Comparison of ENCODE assay signal across 22 mouse cellular contexts in the genomic region with DNA sequence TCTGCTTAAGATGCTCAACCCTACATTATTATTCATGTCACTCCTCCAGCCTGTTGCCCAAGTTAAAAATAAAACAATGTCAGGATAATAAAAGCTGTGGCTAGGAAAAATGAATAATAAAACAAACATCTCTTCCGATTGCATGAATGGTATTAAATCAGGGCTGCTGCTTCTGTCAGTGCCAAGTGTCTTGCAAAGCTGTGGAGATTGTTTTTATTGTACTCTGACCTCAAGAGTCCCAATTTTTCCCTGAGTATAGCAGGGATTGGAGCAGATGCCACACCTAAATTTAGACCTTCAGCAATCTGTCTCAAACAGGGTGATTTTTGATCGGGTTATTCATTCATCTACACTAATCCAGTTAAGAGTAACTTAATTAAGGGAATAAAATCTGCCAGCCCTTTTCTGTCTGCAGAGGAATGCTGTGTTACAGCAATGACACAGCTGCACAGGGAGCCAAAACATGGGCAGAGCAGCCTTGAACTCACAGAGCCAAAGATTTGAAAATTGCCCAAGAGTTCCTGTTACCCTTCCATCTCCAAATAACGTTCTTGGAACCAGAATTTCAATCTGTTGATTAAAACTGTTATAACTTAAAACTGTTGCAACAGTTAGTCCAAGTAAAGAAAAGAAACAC.
DNase-seq lines count a peak whose midpoint lies in the region; ATAC-seq and TF ChIP-seq lines count a peak whose summit lies in the region.
"Had no signal": no experiment of that assay in that cellular context is flagged by ENCODE, and none has a peak within 500 bp of the region (broad histone marks: within the 10 kb centered on the region; RNA-seq: fewer than 3 reads in every experiment).

No protein-coding gene starts in this region.

- TF ChIP-seq EP300 in lung, postnatal 0 days (IDR thresholded peaks at IDR 0.05), result no peak

- no peak overlapping the region for H3K4me2 ChIP-seq in forebrain, postnatal 0 days (ENCODE audit: low read depth)
- no peak overlapping the region for H3K4me2 ChIP-seq in lung, postnatal 0 days (replicated peaks; ENCODE audit: low read depth, low read length)
- H3K4me2 ChIP-seq: heart, embryonic 11.5 days; hindbrain, embryonic 15.5 days; intestine, embryonic 15.5 days; midbrain, embryonic 13.5 days had no signal

- no peak overlapping the region for H3K27ac ChIP-seq in forebrain, postnatal 0 days (ENCODE audit: low read depth, low read length)
- H3K27ac ChIP-seq in forebrain, embryonic 10.5 days, result no peak overlapping the region
- no peak overlapping the region for H3K27ac ChIP-seq in lung, postnatal 0 days (ENCODE audit: low read length)
- H3K27ac ChIP-seq: embryonic facial prominence, embryonic 10.5 days; hindbrain, embryonic 15.5 days; intestine, embryonic 15.5 days; layer of hippocampus, adult 2 months; limb, embryonic 10.5 days; midbrain, embryonic 13.5 days had no signal

- no peaks in the 10 kb centered on the region for H3K9me3 ChIP-seq in forebrain, postnatal 0 days (ENCODE audit: low read length)
- H3K9me3 ChIP-seq in forebrain, embryonic 10.5 days, result no peaks in the 10 kb centered on the region
- no peaks in the 10 kb centered on the region for H3K9me3 ChIP-seq in lung, postnatal 0 days (ENCODE audit: low read length)
- H3K9me3 ChIP-seq: embryonic facial prominence, embryonic 10.5 days; hindbrain, embryonic 15.5 days; intestine, embryonic 15.5 days; limb, embryonic 10.5 days; megakaryocyte, embryonic 14.5 days; midbrain, embryonic 13.5 days had no signal

- H3K9ac ChIP-seq in forebrain, postnatal 0 days, result no peak overlapping the region
- no peak overlapping the region for H3K9ac ChIP-seq in lung, postnatal 0 days (replicated peaks; ENCODE audit: low read depth)
- H3K9ac ChIP-seq: hindbrain, embryonic 15.5 days; intestine, embryonic 15.5 days; midbrain, embryonic 13.5 days had no signal

- no peak overlapping the region for H3K4me3 ChIP-seq in forebrain, postnatal 0 days (ENCODE audit: low read depth, low read length)
- no peak overlapping the region for H3K4me3 ChIP-seq in forebrain, embryonic 10.5 days
- H3K4me3 ChIP-seq in lung, postnatal 0 days (ENCODE audit: low read depth, low read length), result no peak overlapping the region
- H3K4me3 ChIP-seq: embryonic facial prominence, embryonic 10.5 days; hindbrain, embryonic 15.5 days; intestine, embryonic 15.5 days; layer of hippocampus, adult 2 months; limb, embryonic 10.5 days; megakaryocyte, embryonic 14.5 days; midbrain, embryonic 13.5 days had no signal

- no peaks in the 10 kb centered on the region for H3K27me3 ChIP-seq in forebrain, postnatal 0 days (ENCODE audit: insufficient read depth, low read length)
- H3K27me3 ChIP-seq in forebrain, embryonic 10.5 days (ENCODE audit: poor library complexity, severe bottlenecking), result no peaks in the 10 kb centered on the region
- H3K27me3 ChIP-seq in lung, postnatal 0 days (replicated peaks; ENCODE audit: insufficient read depth, low read length), result no peaks in the 10 kb centered on the region
- H3K27me3 ChIP-seq: hindbrain, embryonic 15.5 days; intestine, embryonic 15.5 days; midbrain, embryonic 13.5 days had no signal

- WGBS in forebrain, postnatal 0 days, result 37% methylated on average over 3 of the region's 3 CpGs
- WGBS in forebrain, embryonic 10.5 days, result 86% methylated on average over 3 of the region's 3 CpGs
- WGBS in lung, postnatal 0 days, result 48% methylated on average over 3 of the region's 3 CpGs

- no peak for TF ChIP-seq CTCF in forebrain, postnatal 0 days (IDR thresholded peaks at IDR 0.05; ENCODE audit: low read depth)
- no peak for TF ChIP-seq CTCF in lung, postnatal 0 days (IDR thresholded peaks at IDR 0.05)

- H3K36me3 ChIP-seq in forebrain, postnatal 0 days (ENCODE audit: insufficient read depth), result no peaks in the 10 kb centered on the region
- H3K36me3 ChIP-seq in forebrain, embryonic 10.5 days (replicated peaks), result no peaks in the 10 kb centered on the region
- H3K36me3 ChIP-seq in lung, postnatal 0 days (ENCODE audit: insufficient read depth, low read length), result no peaks in the 10 kb centered on the region
- H3K36me3 ChIP-seq: embryonic facial prominence, embryonic 10.5 days; hindbrain, embryonic 15.5 days; intestine, embryonic 15.5 days; limb, embryonic 10.5 days; midbrain, embryonic 13.5 days had no signal

- ATAC-seq in forebrain, postnatal 0 days, result no peak
- ATAC-seq in lung, postnatal 0 days, result no peak
- ATAC-seq: forebrain, embryonic 16.5 days; intestine, embryonic 15.5 days; midbrain, embryonic 13.5 days had no signal

- DNase-seq in forebrain, postnatal 0 days, result peak; percentile 13
- no peak for DNase-seq in forebrain, embryonic 10.5 days (ENCODE audit: extremely low spot score, low spot score)
- peak; percentile 6 for DNase-seq in kidney, postnatal 14 days
- DNase-seq in kidney, adult 8-10 months, result no peak
- peak; percentile 0 for DNase-seq in lung, postnatal 36 days
- DNase-seq in lung, adult 18-20 months, result no peak
- peak; percentile 59 for DNase-seq in brain, adult 2 months (ENCODE audit: low read depth, low spot score)
- no peak for DNase-seq in lung, postnatal 0 days (ENCODE audit: low spot score)
- DNase-seq: B cell, adult 2 months; gastrocnemius, postnatal 14 days; heart, adult 11 months; right cerebral cortex, postnatal 4 days; thymus, postnatal 14 days had no signal

- no peaks in the 10 kb centered on the region; the same call in 1 of the 2 replicates for H3K4me1 ChIP-seq in forebrain, postnatal 0 days (ENCODE audit: insufficient read depth)
- no peaks in the 10 kb centered on the region for H3K4me1 ChIP-seq in forebrain, embryonic 10.5 days
- H3K4me1 ChIP-seq in lung, postnatal 0 days (ENCODE audit: insufficient read depth, low read depth, low read length), result no peaks in the 10 kb centered on the region
- H3K4me1 ChIP-seq: embryonic facial prominence, embryonic 10.5 days; hindbrain, embryonic 15.5 days; intestine, embryonic 15.5 days; megakaryocyte, embryonic 14.5 days; midbrain, embryonic 13.5 days had no signal

Comparison
In these comparisons a context has a peak if more than half of its experiments do, and no peak if none do; other contexts are left out.
1. DNase-seq: peak in forebrain, postnatal 0 days (single experiment), kidney, postnatal 14 days (single experiment), lung, postnatal 36 days (single experiment) and brain, adult 2 months (single experiment); none in forebrain, embryonic 10.5 days (single experiment), kidney, adult 8-10 months (0 of 2), lung, adult 18-20 months (0 of 2) and lung, postnatal 0 days (single experiment).